Mouse (Mus musculus): ENCODE data around the gene Runx1.

The Runx1 gene

GRCm38 (mm10) chr16:92826683-92827082, 734 bp upstream of the Runx1 start:
- no peak for DNase-seq (ENCODE audit: low read depth, low spot score)

- DNase-seq (ENCODE audit: low read depth, low spot score): no peak
Measured at GRCm38 (mm10) chr16:92825204-92825843, 625 bp downstream of the Runx1 start.

- no peak for DNase-seq (ENCODE audit: low read depth, low spot score)
Measured at GRCm38 (mm10) chr16:92824723-92825203, 1.2 kb downstream of the Runx1 start.

- DNase-seq (ENCODE audit: low read depth, low spot score): no peak
Measured at GRCm38 (mm10) chr16:92824003-92824722, 1.8 kb downstream of the Runx1 start.

DNA sequence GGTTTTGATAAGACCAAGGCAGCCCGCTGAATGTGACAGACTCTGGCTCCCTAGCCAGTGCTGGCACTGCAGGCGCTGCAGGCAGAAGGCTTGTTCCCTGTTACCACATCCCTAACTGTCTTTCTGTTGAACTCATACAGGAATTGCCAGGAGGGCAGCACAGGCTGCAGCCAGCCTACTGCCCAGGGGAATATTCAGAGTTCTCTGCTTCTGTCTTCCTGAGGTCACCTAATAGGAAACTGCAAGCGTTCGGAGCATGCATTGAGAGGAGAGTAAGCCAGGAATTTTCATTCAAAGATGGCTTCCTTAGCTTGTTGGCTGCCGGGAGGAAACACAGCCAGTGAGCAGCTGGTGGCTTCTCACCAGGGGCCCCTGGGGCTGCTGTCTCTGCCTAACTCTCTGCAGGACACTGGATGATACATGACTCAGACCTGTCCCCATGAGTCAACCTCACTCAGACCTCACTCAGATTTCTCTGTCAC, 2.5 kb downstream of the Runx1 start:
- DNase-seq (ENCODE audit: low read depth, low spot score): no peak

DNA sequence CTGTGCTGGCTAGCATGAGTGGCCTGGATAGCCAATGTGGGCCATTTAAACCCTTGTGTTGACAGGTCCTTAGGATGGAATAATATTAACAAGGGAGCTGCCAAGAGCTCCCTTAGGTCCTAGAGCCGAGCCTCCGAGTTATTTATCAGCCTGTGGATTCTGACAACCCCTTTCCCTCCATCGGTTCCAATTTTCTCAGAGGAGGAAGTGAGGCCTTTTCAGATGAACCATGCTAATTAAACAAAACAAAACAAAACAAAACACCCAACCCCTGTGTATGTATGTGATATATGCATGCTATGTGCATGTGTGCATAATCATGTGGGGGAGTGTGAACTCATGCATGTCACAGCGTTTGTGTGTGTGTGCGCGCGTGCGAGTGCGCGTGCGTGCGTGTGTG, 3.3 kb downstream of the Runx1 start:
- DNase-seq (ENCODE audit: low read depth, low spot score): no peak

DNA sequence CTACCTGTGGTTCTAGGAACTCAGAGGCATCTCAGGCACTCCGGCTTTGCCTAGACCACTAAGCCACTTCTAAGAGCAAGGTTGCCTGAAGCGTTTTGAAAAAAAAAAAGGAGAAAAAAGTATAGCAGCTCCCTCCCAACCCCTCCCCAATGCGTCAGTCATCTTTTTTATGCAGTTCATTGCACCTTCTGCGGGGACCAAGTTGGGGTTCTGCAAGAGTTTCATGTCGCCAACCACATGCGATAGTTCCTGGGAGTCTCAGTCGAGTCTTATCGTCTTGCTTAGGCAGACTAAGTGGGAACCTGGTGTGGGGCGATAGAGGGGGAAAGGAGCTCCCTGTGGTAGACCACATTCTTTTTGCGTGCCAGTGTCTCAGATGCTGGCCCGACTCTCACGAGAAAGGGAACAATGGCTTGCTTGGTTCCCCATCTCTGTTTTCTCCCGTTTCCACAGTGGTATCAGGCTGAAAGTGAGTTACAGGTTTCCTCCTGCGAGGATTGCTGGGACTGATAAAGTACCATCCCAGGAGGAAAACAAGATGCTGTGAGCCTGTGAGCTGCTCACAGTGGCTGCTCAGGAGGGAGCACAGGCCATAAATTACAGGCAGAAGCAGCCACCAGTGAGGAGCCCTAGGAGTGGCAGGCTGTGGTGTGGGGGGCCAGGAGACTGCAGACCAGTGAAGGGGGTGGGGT, 3.9 kb downstream of the Runx1 start:
- no peak for DNase-seq (ENCODE audit: low read depth, low spot score)

DNA sequence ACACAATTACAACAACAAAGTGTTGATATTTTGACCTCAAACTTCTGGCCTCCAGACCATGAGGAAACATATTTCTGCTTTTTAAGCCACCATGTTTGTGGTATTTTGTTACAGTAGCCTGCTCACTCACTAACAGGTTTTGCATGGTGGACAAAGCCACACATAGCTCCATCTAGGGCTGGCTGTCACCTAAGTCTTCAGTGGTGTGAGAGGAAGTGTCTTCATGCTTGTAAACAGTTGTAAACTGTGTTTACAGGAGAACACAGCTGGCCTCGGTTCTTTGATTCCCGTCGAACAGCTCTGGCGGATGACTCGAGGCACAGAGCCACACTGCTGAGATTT, 4.4 kb downstream of the Runx1 start:
- DNase-seq (ENCODE audit: low read depth, low spot score): no peak

DNA sequence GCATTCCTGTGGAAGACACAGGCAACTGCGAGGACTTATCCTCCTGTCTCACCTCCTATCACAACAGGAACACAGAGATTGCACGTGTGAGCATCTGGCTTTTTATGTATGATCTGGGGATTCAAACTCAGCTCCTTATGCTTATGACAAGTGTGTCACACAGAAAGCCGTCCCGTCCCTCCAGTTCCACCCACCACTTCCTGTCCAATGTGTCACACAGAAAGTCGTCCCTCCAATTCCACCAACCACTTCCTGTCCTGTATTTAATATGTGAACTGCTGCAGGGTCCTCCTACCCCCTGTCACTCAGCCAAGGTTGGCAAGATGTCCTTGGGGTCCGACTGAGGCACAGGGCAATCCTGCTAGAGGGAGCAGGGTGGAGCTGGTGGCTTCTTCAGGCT, 5.5 kb downstream of the Runx1 start:
- DNase-seq (ENCODE audit: low read depth, low spot score): no peak

DNA sequence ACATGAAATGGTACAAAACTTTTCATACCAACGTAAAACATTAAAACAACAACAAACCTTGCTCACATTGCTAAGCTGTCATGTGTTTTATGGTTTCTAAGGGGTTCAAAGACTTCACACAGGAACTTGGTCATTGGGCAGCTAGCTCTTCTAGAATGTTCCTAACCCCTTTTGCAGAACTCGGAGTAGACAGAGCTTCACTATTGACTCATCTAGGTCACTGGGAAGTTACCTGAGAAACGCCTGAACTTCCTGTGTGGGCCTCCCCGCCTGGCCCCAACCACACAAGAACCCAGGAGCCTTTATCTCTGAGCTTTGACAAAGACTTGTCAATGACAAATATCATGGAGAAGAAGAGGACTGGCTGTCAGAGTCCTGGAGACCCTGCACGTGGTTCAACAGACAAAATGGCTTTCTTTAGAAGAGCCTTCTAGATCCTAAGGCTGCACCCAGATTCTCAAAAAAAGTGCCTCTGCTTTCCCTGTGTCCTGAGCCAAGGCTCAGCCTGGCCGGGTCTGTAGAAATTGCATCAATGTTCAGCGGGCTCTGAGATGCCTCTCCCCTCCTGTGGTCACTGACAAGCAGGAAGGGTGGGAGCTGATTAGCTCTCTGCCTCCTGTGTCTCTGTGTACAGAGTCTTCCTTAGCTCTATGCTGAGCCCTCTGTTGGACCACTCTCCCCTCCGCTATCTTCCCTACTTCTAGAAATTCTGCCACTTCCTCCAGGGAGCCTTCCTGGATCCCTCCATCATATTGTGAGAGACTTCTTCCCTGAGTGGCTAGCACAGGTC, 7.3 kb downstream of the Runx1 start:
- no peak for DNase-seq (ENCODE audit: low read depth, low spot score)

- DNase-seq (ENCODE audit: low read depth, low spot score): no peak
Measured at GRCm38 (mm10) chr16:92816092-92816491, 9.9 kb downstream of the Runx1 start.

DNA sequence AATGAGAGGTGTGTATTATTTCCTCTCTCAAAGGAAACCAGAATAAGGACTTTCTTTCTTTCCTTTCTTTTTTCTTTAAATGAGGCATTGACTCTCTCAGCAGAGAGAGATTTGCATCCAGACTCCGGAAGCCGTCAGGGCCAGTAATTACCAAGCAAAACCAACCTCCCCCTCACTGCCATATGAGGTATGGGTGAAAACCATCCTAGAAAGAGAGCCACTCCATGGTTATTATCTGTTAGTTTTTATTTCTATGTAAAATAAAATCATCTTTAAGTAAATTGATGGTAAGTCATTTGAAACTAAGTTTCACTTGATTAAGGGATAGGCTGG, 10.8 kb downstream of the Runx1 start:
- no peak for DNase-seq (ENCODE audit: low read depth, low spot score)

- no peak for DNase-seq (ENCODE audit: low read depth, low spot score)
Measured at GRCm38 (mm10) chr16:92814366-92815194, 11.4 kb downstream of the Runx1 start.

DNA sequence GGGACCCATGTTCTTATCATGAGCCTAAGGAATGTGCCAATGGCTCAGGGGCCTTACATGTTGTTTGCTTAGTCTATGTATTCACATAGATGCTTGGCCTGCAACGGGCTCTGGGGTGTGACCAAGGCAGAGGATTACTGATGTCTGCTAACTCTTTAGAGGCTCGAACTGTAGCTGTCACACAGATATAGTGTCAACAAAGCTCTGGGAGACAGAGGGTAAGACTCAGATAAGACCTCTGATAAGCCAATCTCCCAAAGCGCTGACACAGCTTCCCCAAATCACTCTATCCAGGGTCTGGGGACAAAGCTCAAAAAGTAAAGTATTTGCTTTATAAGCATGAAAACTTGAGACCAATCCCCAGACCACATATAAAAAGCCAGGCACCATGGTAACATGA, 13.5 kb downstream of the Runx1 start:
- no peak for DNase-seq (ENCODE audit: low read depth, low spot score)

- no peak for DNase-seq (ENCODE audit: low read depth, low spot score)
Measured at GRCm38 (mm10) chr16:92810568-92811240, 15.2 kb downstream of the Runx1 start.

DNA sequence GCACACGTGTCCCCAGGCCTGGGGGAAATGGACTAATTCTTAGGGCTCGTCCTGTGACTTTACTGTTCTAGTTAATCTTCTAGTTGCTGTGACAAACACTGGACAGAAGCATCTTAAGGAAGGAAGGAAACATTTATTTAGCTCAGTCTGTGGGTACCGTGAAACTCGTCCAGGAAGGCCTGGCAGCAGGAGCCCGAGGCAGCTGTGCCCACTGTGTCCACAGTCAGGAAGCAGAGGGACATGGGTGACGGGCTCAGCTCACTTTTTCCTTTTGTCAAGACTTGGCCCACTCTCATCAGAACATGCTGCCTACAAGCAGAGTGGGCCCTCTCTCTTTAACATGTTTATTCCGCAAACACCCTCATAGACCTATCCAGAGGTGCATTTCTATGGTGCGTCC, 18.2 kb downstream of the Runx1 start:
- no peak for DNase-seq (ENCODE audit: low read depth, low spot score)

DNA sequence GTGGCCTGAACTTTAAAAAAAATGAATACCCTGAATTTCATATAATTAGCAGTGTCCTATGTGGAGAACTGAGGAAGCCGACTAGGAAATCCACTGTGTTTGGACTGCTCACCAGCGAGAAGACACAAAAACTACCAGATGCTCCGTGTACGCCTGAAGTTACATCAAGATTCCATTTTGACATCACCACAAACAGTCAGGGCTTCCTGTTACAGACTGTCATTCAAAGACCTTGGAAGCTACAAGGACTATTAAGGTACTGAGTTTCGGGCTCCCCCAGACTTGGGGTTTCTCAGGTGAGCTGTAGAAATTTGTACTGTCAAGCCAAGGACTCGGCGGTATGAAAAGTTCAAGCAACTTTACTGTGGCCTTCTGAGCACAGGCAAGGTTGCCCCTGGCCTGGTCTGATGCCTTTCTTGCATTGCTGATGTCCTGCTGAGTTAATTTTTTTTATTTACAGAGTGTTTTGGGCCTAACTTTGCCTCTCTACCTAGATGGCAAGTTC, 22.8 kb downstream of the Runx1 start:
- DNase-seq (ENCODE audit: low read depth, low spot score): no peak

DNA sequence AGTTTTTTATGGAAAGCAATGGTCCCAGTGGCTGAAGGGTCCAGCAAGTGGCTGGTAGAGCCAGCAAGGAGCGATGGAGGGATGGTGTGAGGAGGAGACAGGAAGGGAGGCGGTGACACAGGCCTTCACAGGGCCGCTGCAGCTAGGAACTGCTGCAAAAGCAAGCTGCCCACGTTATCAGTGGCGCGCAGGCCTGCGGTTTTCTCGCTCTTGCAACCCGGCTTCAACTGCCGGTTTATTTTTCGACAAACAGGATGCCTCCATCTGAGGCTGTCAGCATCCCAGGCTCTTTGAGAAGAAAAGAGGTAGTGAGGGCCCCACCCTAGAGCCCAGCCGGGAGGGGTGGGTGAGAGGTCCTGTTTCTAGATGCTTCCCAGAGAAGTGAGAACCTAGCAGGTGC, 24.4 kb downstream of the Runx1 start:
- DNase-seq (ENCODE audit: low read depth, low spot score): no peak

- no peak for DNase-seq (ENCODE audit: low read depth, low spot score)
Measured at GRCm38 (mm10) chr16:92800845-92801244, 25.1 kb downstream of the Runx1 start.

- DNase-seq (ENCODE audit: low read depth, low spot score): no peak
Measured at GRCm38 (mm10) chr16:92799940-92800339, 26.0 kb downstream of the Runx1 start.
